Mouse (Mus musculus) kidney, adult 2 months (tissue): ENCODE results near the gene Smg1. TPM values are rescaled to one million over a fixed set of nuclear protein-coding genes. Genes with fewer than 3 reads are reported as not detected.

Experiments used
- DNase-seq: peaks from one replicate; pipeline ENCODE4 v3.0.0; 2021
- H3K27ac ChIP-seq: fragments of 200-500 bp; 2 replicates; pipeline ENCODE4 v1.5.1; 2012; ENCODE audit warnings: low read depth, low read length, control low read depth, inconsistent platforms; ENCODE audit not compliant: insufficient read depth
- H3K27me3 ChIP-seq: fragments of 200-500 bp; replicated peaks from 2 replicates; pipeline ENCODE4 v1.6.1; 2012; ENCODE audit warnings: mild to moderate bottlenecking, moderate library complexity, low read length, inconsistent platforms; ENCODE audit not compliant: control insufficient read depth, insufficient read depth
- H3K36me3 ChIP-seq: fragments of 200-500 bp; 2 replicates; pipeline ENCODE4 v1.6.1; 2012; ENCODE audit warnings: mild to moderate bottlenecking, moderate library complexity, low read length, inconsistent platforms; ENCODE audit not compliant: control insufficient read depth, insufficient read depth
- H3K4me1 ChIP-seq: fragments of 200-500 bp; 2 replicates; pipeline ENCODE4 v1.6.1; 2011; ENCODE audit warnings: low read length; ENCODE audit not compliant: control insufficient read depth, insufficient read depth
- H3K4me3 ChIP-seq: fragments of 200-500 bp; 2 replicates; pipeline ENCODE4 v1.5.1; 2011; ENCODE audit warnings: mild to moderate bottlenecking, low read depth, low read length, control low read depth; ENCODE audit not compliant: insufficient read depth
- CTCF ChIP-seq: fragments of 200-500 bp; conservative IDR thresholded peaks from 2 replicates; pipeline ENCODE4 v1.5.1; 2011; ENCODE audit warnings: low read depth, mild to moderate bottlenecking, control low read depth, low read length, moderate library complexity, mixed read lengths; ENCODE audit not compliant: insufficient read depth, insufficient read length
- POLR2A ChIP-seq: fragments of 200-500 bp; IDR thresholded peaks from one replicate; pipeline ENCODE4 v1.6.1; 2011; ENCODE audit warnings: low read depth, low read length, control low read depth
- WGBS: fragments of 180-500 bp; shearing (Covaris S2); methylation state at CpG from one replicate; pipeline ENCODE4 v1.1.7; 2018; 5-methylcytosine and 5-hydroxymethylcytosine counted together
- polyA plus RNA-seq: library from polyadenylated mRNA; depleted of rRNA; stranded (reverse); fragments of >200 nt; gene quantifications from 2 replicates; pipeline ENCODE4 v1.2.3, GENCODE M21; 2012; rRNA removed

Gene Smg1
- polyA plus RNA-seq, 1 experiment: 15.5 TPM

DNA sequence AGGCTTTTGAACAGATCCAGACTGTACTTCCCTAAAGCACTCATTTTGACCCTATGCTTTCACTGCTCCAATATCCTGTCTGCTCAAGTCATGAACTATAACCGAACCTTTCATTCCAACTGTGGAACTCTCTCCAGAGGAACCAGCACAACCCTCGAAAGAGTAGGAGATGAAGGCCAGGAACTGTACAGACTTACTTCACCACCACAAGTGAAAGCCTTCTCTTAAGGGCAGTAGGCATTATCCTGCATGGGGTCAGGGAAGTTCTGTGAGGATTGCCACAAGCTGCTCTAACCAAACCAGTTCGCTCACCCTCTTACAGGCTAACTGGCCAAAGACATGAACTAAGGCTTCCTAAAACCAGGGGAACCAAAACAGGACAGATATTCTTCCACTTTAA lies 132.3 kb downstream of the Smg1 start:
- no peak for DNase-seq
- no peak overlapping the region for H3K27ac ChIP-seq
- H3K36me3 ChIP-seq: peaks cover 5% of the 10 kb centered on the region
- WGBS: 48% methylated on average over 3 of the region's 3 CpGs
- H3K27me3 ChIP-seq: no peaks in the 10 kb centered on the region
- TF ChIP-seq CTCF (no peak), POLR2A (no peak)
- no peak overlapping the region for H3K4me3 ChIP-seq
- peaks cover 5% of the 10 kb centered on the region; the same call in 1 of the 2 replicates for H3K4me1 ChIP-seq

DNA sequence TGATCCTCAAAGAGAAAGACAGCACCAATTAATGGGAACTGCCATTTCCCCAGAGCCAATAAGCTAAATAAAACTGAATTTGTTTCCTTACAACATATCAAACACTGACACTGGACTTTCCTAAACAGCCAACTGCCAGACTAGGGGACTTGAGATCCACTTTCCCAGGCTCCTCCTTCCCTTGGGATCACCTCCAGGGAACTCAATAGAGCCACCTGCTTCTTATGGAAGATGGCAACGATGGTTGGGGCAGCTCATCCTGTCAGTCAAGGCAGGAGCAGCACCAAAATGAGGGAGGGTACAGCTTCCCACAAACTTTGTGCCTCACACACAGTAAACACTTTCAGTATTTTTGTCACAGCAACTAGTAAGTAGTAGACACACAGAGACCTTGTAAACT lies 135.8 kb downstream of the Smg1 start:
- H3K4me1 ChIP-seq: no peaks in the 10 kb centered on the region; the same call in 1 of the 2 replicates
- WGBS: 62% methylated on average over 1 of the region's 1 CpGs
- no peak overlapping the region for H3K27ac ChIP-seq
- DNase-seq: no peak
- TF ChIP-seq POLR2A (no peak), CTCF (no peak)
- peaks cover 5% of the 10 kb centered on the region for H3K36me3 ChIP-seq
- H3K4me3 ChIP-seq: no peak overlapping the region
- no peaks in the 10 kb centered on the region for H3K27me3 ChIP-seq

DNA sequence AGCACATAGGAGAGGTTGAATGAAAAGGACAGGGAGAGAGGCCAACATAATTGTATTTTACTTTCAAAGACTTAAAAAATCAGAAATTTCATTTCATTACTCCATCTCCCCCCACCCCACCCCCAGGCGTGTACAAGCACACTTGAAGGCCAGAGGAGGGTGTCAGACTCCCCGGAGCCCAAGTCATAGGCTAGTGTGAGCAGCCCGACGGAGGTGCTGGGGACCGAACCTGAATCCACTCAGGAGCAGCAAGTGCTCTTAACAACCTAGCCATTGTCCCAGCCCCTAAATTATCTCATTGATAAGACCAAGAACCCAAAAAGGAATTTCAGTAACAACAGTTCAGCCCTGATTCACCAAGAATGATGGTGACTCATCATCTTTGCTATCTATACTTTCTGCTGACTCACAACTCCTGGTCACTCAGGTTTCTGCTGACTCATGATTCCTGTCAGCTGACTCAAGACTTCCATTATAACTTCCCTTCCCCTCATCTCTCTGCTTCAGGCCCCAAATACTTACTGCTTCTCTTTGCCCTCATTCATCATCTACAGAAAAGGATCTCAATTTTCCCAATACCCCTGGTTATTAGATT lies 138.9 kb downstream of the Smg1 start:
- Histone ChIP-seq H3K27ac (no peak overlapping the region), H3K4me3 (no peak overlapping the region), H3K36me3 (peaks cover 5% of the 10 kb centered on the region), H3K27me3 (no peaks in the 10 kb centered on the region), H3K4me1 (no peaks in the 10 kb centered on the region)
- no peak for DNase-seq
- WGBS: 86% methylated on average over 5 of the region's 5 CpGs
- TF ChIP-seq POLR2A (no peak), CTCF (no peak)

DNA sequence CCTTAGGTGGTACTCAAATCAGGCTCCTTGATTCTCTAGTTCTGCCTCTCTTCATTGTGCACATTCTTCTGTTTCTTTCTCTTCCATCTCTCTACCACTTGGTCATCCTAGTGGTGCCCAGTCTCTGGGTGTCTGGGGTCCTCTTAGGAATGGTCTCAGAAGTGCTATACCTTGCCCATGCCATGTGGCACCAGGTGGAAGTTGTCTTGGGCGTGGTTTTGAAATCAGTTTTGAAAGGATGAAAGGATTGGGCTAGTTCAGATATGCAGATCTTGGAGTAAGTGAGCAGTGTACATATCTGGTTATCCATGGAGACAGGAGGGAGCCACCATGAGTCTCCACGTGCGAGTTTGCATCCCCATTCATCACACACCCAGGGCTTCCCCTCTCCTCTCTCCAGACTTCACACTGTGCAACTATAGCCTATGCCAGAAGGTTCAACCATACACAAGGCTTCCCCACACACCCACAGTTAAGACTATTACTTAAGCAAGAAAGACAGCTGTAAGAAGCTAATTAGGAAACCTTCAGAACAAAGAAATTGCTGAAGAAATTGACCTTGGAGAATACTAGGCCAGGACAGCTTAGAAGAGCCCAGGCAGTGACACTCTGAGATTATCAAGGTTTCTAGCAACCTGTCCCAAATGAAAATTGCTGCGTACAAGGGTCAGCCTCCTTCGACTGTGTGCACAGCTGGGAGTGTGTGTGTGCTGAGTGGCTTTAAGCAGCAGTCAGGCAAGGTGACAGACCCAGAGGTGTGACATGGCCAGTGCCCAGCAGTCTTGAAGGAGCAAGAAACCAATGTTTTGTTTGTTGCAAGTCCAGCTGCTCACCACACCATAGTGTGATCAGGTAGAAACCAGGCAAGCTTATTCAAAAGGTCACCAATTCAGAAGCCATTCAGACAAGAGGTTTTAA lies 139.7 kb downstream of the Smg1 start:
- WGBS: 54% methylated on average over 5 of the region's 5 CpGs
- DNase-seq: no peak

DNA sequence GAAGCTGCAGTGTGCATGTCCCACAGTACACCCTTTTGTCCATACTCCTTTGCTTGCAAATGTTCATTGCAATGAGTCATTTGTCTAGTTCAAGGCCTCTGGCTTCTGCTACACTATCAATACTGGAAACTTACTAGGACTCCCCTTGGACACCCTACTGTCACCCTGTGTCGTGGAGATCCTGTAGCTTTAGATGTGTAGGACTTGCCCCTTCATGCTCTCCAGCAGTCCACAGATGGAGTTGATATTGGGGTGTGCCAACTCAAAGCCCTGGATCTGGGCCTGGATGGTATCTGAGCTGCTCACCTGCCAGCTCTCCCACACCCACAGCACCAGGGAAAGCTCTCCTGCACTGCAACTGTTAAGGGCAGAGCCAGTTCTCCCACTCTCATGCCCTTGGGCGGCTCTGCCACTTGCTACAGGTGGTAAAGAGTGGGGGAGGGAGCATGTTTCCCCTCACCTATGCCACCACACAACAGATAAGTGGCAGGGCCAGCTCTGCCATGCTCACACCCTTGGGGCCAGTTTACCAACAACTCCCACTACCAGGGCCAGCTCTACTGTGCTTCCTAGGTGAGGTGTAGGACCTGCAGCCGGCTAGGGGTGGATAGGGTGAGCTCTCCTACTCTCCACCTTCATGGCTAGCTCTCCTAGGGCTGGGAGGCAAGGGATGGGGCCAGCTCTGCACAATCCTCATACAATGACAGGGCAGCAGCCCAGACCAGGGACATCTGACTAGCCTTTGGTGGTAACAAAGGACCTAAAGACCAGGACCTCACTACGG lies 140.6 kb downstream of the Smg1 start:
- Histone ChIP-seq H3K4me3 (no peak overlapping the region), H3K36me3 (no peaks in the 10 kb centered on the region; the same call in 1 of the 2 replicates), H3K27me3 (no peaks in the 10 kb centered on the region), H3K27ac (no peak overlapping the region), H3K4me1 (no peaks in the 10 kb centered on the region)
- no peak for TF ChIP-seq CTCF
- no peak for TF ChIP-seq POLR2A
- WGBS: 45% methylated on average over 4 of the region's 4 CpGs
- no peak for DNase-seq

More for the DNA sequence above, 139.7 kb downstream of the Smg1 start:
- no peaks in the 10 kb centered on the region for H3K27me3 ChIP-seq
- no peak overlapping the region for H3K27ac ChIP-seq
- TF ChIP-seq CTCF (no peak), POLR2A (no peak)
- H3K4me3 ChIP-seq: no peak overlapping the region
- H3K36me3 ChIP-seq: peaks cover 3% of the 10 kb centered on the region
- no peaks in the 10 kb centered on the region for H3K4me1 ChIP-seq

DNA sequence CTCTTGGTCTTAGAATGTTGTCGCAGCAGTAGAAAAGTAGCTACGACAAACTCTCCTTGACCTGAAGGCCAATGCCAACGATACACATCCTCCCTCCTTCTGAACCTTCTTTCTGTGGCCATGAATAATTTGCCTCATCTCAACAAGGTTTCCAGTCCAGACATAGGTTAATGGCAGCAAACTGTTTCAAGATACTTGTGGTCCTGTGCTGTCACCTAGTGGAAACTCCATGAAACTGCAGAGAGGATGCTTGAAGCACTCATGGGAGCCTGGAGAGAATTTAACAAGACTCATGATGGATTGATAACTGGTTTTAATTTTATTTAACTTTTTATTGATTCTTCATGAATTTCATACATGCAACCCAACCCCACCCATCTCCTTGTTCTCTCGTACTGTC lies 141.2 kb downstream of the Smg1 start:
- TF ChIP-seq POLR2A (no peak), CTCF (peak; percentile 67)
- Histone ChIP-seq H3K4me3 (no peak overlapping the region), H3K27ac (no peak overlapping the region), H3K4me1 (no peaks in the 10 kb centered on the region), H3K27me3 (no peaks in the 10 kb centered on the region), H3K36me3 (no peaks in the 10 kb centered on the region)
- 37% methylated on average over 4 of the region's 4 CpGs for WGBS
- DNase-seq: peak; percentile 44

DNA sequence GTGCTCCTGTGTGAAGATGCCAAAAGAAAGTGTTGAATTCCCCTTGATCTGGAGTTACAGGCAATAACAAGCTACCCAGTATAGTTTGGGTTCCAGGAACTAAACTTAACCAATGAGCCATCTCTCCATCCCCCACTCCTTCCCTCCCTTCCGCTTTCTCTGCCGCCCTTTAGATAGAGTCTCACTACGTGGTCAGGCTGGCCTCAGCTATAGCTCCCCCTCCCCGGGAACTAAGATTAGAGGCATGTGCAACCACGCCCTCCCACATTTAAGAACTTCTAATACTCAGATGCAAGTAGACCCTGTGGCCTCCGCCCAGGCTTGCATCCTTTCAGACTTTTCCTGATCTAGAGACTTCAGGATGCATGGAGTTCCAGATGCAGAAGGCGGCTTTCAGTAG lies 145.9 kb downstream of the Smg1 start:
- no peak overlapping the region for H3K4me3 ChIP-seq
- TF ChIP-seq CTCF: no peak
- TF ChIP-seq POLR2A: no peak
- no peaks in the 10 kb centered on the region for H3K4me1 ChIP-seq
- DNase-seq: no peak
- WGBS: 67% methylated on average over 7 of the region's 7 CpGs
- H3K27me3 ChIP-seq: no peaks in the 10 kb centered on the region
- no peaks in the 10 kb centered on the region for H3K36me3 ChIP-seq
- no peak overlapping the region for H3K27ac ChIP-seq

Other genes starting within 250 kb of the Smg1 start
- 1,038 and 1,225 TPM in 2 replicates for gene Rps15a, start 127.5 kb downstream of the Smg1 start, polyA plus RNA-seq
- 234 and 344 TPM in 2 replicates for gene Arl6ip1, start 114.0 kb downstream of the Smg1 start, polyA plus RNA-seq
- 10.6 and 11.9 TPM in 2 replicates for gene Syt17, start 204.6 kb upstream of the Smg1 start, polyA plus RNA-seq
- gene Itpripl2, start 248.3 kb upstream of the Smg1 start, polyA plus RNA-seq: 6.9 and 7.9 TPM in 2 replicates